Mouse (Mus musculus): ENCODE results near the gene Tenm4. TPM values are rescaled to one million over a fixed set of nuclear protein-coding genes. Genes with fewer than 3 reads are reported as not detected.

Tenm4 gene
- total and polyA plus RNA-seq, 3 experiments: 0.04 to 0.38 TPM; not detected in 1

DNA sequence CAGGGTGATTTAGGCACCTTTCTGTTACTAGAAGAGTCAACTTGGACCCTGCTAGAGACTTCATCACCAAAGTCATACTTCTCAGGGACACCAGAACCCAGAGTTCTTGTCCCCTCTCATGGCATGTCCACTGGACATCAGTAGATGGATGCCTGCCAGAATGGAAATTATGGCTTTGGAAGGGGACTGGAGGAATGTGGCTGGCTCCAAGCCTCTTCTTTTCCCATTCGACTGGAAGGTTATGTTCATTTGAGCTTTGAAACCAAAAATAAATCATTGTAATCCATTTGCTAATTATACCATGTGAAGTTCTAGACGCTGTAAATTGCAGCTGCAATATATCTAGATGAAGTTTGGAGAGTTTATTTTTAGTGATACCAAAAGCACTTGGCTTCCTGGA is 320.9 kb downstream of the Tenm4 start:
- TF ChIP-seq TAL1 (conservative IDR thresholded peaks at IDR 0.05; ENCODE audit: low read depth, low read length) (no peak), GATA1 (IDR thresholded peaks at IDR 0.05; ENCODE audit: borderline replicate concordance, low read length) (no peak), CTCF (IDR thresholded peaks at IDR 0.05; ENCODE audit: low read depth, low read length) (no peak), POLR2AphosphoS5 (IDR thresholded peaks at IDR 0.05; ENCODE audit: insufficient replicate concordance, low read depth, low read length) (no peak)
- H3K4me1 ChIP-seq (ENCODE audit: insufficient read depth, low read depth, low read length): no peaks in the 10 kb centered on the region
- H3K36me3 ChIP-seq (replicated peaks): no peaks in the 10 kb centered on the region
- H3K27me3 ChIP-seq (ENCODE audit: insufficient read depth, low read length): no peaks in the 10 kb centered on the region
- peaks cover 45% of the 10 kb centered on the region for H3K9me3 ChIP-seq (replicated peaks)
- ATAC-seq (ENCODE audit: extremely low read depth, insufficient number of reproducible peaks, low FRiP score, poor library complexity, severe bottlenecking) (no peak), DNase-seq (ENCODE audit: low spot score) (no peak)
- no peak overlapping the region for H3K4me3 ChIP-seq (ENCODE audit: low read depth, low read length)

DNA sequence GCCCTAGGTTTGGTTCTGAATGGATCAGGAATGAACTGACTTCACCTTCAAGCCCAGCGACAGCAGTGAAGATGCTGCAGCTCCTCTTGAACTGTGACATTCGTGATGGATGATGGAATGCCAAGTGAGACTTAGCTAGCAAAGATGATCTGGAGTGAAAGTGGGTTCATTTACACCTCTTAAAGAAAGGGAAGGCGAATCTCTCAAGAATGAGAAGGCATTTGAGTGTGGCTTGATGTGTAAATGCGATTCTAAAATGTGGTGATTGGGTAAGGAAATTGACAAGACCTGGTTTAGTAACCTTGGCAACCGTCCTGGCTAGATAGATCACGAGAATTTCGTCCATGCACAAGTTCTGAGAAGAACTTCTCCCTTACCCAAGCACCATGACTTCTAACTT is 321.6 kb downstream of the Tenm4 start:
- no peak for TF ChIP-seq GATA2 (IDR thresholded peaks at IDR 0.05; ENCODE audit: borderline replicate concordance, low read depth, low read length)
- TF ChIP-seq TAL1 (conservative IDR thresholded peaks at IDR 0.05; ENCODE audit: low read depth, low read length): no peak
- TF ChIP-seq GATA1 (IDR thresholded peaks at IDR 0.05; ENCODE audit: borderline replicate concordance, low read length): no peak
- no peak for TF ChIP-seq CTCF (IDR thresholded peaks at IDR 0.05; ENCODE audit: low read depth, low read length)
- TF ChIP-seq POLR2AphosphoS5 (IDR thresholded peaks at IDR 0.05; ENCODE audit: insufficient replicate concordance, low read depth, low read length): no peak
- H3K27me3 ChIP-seq (ENCODE audit: insufficient read depth, low read length): no peaks in the 10 kb centered on the region
- ATAC-seq (ENCODE audit: extremely low read depth, insufficient number of reproducible peaks, low FRiP score, poor library complexity, severe bottlenecking) (no peak), DNase-seq (ENCODE audit: low spot score) (no peak)
- no peaks in the 10 kb centered on the region for H3K36me3 ChIP-seq (replicated peaks)
- H3K4me3 ChIP-seq (ENCODE audit: low read depth, low read length): no peak overlapping the region
- H3K9me3 ChIP-seq (replicated peaks): peaks cover 46% of the 10 kb centered on the region
- no peaks in the 10 kb centered on the region for H3K4me1 ChIP-seq (ENCODE audit: insufficient read depth, low read depth, low read length)

GRCm38 (mm10) chr7:96494057-96494456 is 323.0 kb downstream of the Tenm4 start:
- ATAC-seq (ENCODE audit: extremely low read depth, insufficient number of reproducible peaks, low FRiP score, poor library complexity, severe bottlenecking): no peak
- H3K9me3 ChIP-seq (replicated peaks): peaks cover 46% of the 10 kb centered on the region
- TF ChIP-seq TAL1 (conservative IDR thresholded peaks at IDR 0.05; ENCODE audit: low read depth, low read length) (no peak), GATA1 (IDR thresholded peaks at IDR 0.05; ENCODE audit: borderline replicate concordance, low read length) (no peak), CTCF (IDR thresholded peaks at IDR 0.05; ENCODE audit: low read depth, low read length) (no peak)

GRCm38 (mm10) chr7:96500108-96500507 is 329.1 kb downstream of the Tenm4 start:
- TF ChIP-seq GATA1 (IDR thresholded peaks at IDR 0.05; ENCODE audit: borderline replicate concordance, low read length): no peak
- no peak for TF ChIP-seq CTCF (IDR thresholded peaks at IDR 0.05; ENCODE audit: low read depth, low read length)
- TF ChIP-seq TAL1 (conservative IDR thresholded peaks at IDR 0.05; ENCODE audit: low read depth, low read length): no peak
- no peak for TF ChIP-seq POLR2AphosphoS5 (IDR thresholded peaks at IDR 0.05; ENCODE audit: insufficient replicate concordance, low read depth, low read length)
- no peak for TF ChIP-seq GATA2 (IDR thresholded peaks at IDR 0.05; ENCODE audit: borderline replicate concordance, low read depth, low read length)
- no peak for DNase-seq (ENCODE audit: low spot score)
- Histone ChIP-seq H3K9me3 (replicated peaks) (peaks cover 45% of the 10 kb centered on the region), H3K4me1 (ENCODE audit: insufficient read depth, low read depth, low read length) (no peaks in the 10 kb centered on the region), H3K4me3 (ENCODE audit: low read depth, low read length) (no peak overlapping the region), H3K27me3 (ENCODE audit: insufficient read depth, low read length) (no peaks in the 10 kb centered on the region), H3K36me3 (replicated peaks) (no peaks in the 10 kb centered on the region)
- ATAC-seq (ENCODE audit: extremely low read depth, insufficient number of reproducible peaks, low FRiP score, poor library complexity, severe bottlenecking): no peak

More at GRCm38 (mm10) chr7:96494057-96494456, 323.0 kb downstream of the Tenm4 start:
- H3K27me3 ChIP-seq (ENCODE audit: insufficient read depth, low read length): no peaks in the 10 kb centered on the region
- DNase-seq (ENCODE audit: low spot score): no peak
- H3K4me1 ChIP-seq (ENCODE audit: insufficient read depth, low read depth, low read length): no peaks in the 10 kb centered on the region
- no peaks in the 10 kb centered on the region for H3K36me3 ChIP-seq (replicated peaks)
- H3K4me3 ChIP-seq (ENCODE audit: low read depth, low read length): no peak overlapping the region

GRCm38 (mm10) chr7:96500797-96501196 is 329.8 kb downstream of the Tenm4 start:
- peaks cover 52% of the 10 kb centered on the region for H3K9me3 ChIP-seq (replicated peaks)
- no peak for DNase-seq (ENCODE audit: low spot score)
- H3K4me1 ChIP-seq (ENCODE audit: insufficient read depth, low read depth, low read length): no peaks in the 10 kb centered on the region
- H3K27me3 ChIP-seq (ENCODE audit: insufficient read depth, low read length): no peaks in the 10 kb centered on the region
- no peak for TF ChIP-seq CTCF (IDR thresholded peaks at IDR 0.05; ENCODE audit: low read depth, low read length)
- TF ChIP-seq GATA1 (IDR thresholded peaks at IDR 0.05; ENCODE audit: borderline replicate concordance, low read length): no peak
- no peak for TF ChIP-seq TAL1 (conservative IDR thresholded peaks at IDR 0.05; ENCODE audit: low read depth, low read length)
- TF ChIP-seq POLR2AphosphoS5 (IDR thresholded peaks at IDR 0.05; ENCODE audit: insufficient replicate concordance, low read depth, low read length): no peak
- no peak for TF ChIP-seq GATA2 (IDR thresholded peaks at IDR 0.05; ENCODE audit: borderline replicate concordance, low read depth, low read length)
- no peaks in the 10 kb centered on the region for H3K36me3 ChIP-seq (replicated peaks)
- H3K4me3 ChIP-seq (ENCODE audit: low read depth, low read length): no peak overlapping the region
- no peak for ATAC-seq (ENCODE audit: extremely low read depth, insufficient number of reproducible peaks, low FRiP score, poor library complexity, severe bottlenecking)

DNA sequence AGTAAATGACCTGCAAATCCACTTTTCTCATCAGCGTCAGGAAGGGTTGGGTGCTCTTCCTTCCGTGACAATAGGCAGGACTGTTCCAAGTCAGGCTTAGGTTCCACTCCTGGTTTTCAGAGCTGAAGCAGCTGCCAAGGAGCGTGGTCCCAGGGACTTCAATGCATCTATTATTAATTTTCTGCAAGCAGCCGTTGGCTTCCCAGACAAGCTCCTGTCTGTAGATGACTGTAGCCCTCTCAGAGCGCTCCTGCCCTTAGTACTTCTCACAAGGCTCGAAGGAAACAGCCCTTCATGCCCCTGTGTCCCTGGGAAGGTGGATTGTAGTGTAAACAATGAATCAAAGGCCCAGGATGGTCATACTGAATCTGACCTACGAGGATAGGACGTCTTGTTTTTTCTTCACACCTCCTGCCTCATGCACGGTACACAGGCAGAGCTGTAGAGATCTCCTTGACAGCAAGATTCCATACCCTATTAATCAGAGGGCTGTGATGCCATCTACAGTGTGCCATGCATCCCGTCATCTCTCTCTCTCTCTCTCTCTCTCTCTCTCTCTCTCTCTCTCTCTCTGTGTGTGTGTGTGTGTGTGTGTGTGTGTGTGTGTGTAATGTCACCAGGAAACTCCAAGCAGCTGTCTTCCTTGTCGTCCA is 331.4 kb downstream of the Tenm4 start:
- ATAC-seq (ENCODE audit: extremely low read depth, insufficient number of reproducible peaks, low FRiP score, poor library complexity, severe bottlenecking): no peak
- no peaks in the 10 kb centered on the region for H3K4me1 ChIP-seq (ENCODE audit: insufficient read depth, low read depth, low read length)
- TF ChIP-seq GATA1 (IDR thresholded peaks at IDR 0.05; ENCODE audit: borderline replicate concordance, low read length) (no peak), TAL1 (conservative IDR thresholded peaks at IDR 0.05; ENCODE audit: low read depth, low read length) (no peak), CTCF (IDR thresholded peaks at IDR 0.05; ENCODE audit: low read depth, low read length) (no peak)

More for the DNA sequence above, 331.4 kb downstream of the Tenm4 start:
- no peak overlapping the region for H3K4me3 ChIP-seq (ENCODE audit: low read depth, low read length)
- H3K9me3 ChIP-seq (replicated peaks): peaks cover 55% of the 10 kb centered on the region
- no peak for DNase-seq (ENCODE audit: low spot score)
- H3K27me3 ChIP-seq (ENCODE audit: insufficient read depth, low read length): no peaks in the 10 kb centered on the region
- H3K36me3 ChIP-seq (replicated peaks): no peaks in the 10 kb centered on the region

Measured in G1E (cell line).